Mouse (Mus musculus) 3T3-L1 (cell line): ENCODE results near the gene Tfeb.

ENCODE experiments used
- DNase-seq: peaks from one replicate; pipeline ENCODE4 v3.0.0-alpha.2; 2015; ENCODE audit warnings: low read depth, low spot score

Tfeb gene

GRCm38 (mm10) chr17:47787632-47788031 is 50.8 kb downstream of the Tfeb start:
- no peak for DNase-seq

DNA sequence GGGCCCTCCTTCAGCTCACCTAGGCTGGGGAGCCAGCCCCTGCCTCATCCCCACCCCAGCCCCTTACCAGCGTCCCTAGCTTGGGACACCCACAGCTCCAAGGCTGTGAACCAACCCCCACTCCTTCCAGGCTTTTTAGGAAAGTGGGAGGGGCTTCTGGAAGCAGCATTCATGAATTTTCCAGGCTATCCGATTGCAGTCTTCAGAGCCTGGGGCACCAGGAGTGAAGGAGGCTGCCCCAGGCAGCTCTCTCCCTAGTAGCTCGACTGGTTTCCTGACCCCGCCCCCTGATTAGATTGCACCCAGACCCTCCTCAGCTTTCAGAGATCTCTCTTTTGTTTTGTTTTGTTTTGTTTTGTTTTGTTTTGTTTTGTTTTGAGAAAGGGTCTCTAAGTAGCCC is 51.5 kb downstream of the Tfeb start:
- no peak for DNase-seq

DNA sequence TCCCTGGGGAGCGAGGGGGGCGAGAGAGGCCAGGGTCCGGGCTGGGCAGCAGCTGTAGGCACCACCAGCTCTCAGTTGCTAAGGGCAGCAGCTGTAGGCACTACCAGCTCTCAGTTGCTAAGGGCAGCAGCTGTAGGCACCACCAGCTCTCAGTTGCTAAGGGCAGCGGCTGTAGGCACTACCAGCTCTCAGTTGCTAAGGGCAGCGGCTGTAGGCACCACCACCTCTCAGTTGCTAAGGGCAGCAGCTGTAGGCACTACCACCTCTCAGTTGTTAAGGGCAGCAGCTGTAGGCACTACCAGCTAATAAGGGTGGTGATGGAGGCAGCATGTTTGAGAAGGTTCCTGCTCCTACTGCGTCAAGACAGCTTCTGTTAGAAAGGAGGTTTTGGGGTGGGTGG is 52.2 kb downstream of the Tfeb start:
- no peak for DNase-seq

DNA sequence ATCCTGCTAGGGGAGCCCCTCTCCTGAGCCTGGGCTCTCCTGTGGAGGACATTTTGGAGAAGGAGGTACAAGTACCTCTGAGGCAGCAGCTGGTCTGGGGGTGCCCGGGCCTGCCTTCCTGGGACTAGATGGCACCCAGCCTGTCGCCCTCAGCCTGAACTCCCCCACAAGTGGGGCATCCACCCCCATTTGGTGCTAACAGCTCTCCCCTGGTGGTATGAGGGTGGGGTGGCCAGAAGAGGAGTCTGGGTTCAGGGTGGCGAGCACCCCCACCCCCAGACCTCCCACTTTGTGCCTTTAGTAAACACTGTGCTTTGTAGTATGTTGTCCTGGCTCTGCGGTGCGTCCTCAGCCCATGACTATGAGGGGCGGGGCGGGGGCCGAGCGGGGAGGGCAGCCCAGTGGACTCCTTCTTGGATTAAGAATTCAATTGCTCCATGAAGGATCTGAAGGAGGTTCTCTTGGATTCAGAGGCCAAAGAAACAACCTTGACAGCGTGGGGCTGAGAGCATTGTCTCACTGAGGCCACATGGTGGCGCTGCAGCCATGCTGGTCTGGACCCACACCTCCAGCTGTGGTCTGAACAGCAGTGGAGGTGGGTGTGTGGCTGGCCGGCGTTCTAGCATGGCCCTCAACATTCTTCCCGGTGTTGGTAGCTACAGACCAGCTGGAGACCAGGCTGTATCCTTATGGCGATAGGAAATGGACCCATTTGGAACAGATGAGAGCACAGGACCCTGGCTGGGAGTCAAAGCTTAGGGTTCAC is 55.5 kb downstream of the Tfeb start:
- DNase-seq = peak; percentile 76

DNA sequence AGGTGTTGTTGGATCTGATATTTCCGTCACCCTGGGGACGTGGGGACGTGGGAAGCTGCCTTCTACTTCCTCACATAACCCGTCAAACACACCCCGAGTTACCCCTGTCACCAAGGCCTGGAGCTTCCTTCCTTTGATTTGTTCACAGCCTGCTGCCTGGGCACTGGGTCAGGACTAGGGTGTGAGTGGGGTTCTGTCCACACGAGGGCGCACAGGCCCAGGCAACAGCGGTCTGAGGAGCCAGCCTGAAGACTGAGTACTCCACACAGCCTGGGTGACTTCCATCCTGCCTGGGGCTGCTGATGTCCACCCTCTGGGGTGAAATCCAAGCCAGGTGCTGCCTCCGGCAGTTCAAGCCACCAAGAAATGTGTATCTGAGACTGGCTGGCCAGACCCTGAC is 56.5 kb downstream of the Tfeb start:
- DNase-seq = peak; percentile 86

GRCm38 (mm10) chr17:47795446-47795845 is 58.6 kb downstream of the Tfeb start:
- peak; percentile 66 for DNase-seq

DNA sequence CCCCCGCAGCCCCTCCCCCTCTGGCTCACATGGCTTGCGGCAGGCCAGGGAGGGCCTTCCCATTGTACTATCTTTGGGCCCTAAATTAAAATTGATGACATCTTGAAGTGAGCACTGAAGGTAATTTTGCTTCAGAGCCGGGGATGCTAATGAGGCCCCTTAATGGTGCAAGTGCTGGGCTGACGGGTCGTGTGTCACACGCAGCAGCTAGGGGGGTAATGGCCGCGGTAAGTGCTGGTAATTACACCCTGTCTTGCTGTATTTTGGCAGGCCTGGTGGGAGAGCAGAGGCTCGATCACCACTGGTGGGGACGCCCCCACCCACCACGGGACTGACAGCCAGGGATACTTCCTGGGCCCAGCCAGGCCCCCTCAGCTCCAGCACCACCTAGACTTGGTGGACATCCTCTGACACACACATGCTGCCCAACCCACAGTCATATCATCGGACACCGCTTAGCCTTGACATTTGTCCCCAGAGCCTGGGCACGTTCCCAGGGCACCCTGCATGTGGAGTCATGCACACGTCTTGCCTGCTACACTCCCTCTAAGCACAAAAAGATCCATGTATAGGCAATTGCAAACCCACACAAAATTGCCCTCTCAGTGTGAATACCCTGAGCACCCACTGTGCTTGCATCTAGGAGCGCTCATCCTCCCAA is 59.5 kb downstream of the Tfeb start:
- no peak for DNase-seq

DNA sequence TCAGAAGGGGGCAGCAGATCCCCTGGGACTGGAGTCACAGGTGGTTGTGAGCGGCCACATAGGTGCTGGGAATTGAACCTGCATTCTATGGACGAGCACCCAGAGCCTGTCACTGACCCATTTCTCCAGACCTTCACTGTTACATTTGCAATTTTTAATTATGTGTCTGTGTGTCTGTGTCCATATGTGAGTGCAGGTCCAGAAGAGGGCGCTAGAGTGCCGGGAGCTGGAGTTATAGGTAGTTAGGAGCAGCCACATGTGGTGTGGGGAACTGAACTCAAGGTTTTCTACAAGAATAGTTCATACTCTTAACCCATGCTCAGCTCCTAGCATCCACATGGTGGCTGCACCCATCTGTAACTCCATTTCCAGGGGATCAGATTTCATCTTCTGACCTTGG is 60.1 kb downstream of the Tfeb start:
- no peak for DNase-seq

DNA sequence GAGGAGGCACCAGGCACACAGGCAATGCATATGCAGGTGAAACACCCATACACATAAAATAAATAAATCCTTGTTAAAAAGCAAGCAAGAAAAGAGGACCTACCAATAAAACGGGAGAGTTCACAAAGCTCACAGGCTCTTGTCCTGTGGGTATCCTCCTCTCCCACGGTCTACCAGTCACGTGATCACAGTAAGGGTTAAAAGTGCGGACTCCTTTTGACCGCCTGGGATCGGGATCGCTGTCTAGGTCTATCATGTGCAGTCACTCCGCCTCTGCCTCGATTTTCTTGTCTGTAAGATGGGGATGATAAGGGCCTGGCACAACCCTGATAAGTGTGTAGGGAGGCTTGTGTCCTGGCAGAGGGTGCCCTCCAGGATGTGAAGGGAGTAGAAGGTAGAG is 60.6 kb downstream of the Tfeb start:
- DNase-seq = no peak

- no peak for DNase-seq
Observed at GRCm38 (mm10) chr17:47802806-47803205, 66.0 kb downstream of the Tfeb start.

DNA sequence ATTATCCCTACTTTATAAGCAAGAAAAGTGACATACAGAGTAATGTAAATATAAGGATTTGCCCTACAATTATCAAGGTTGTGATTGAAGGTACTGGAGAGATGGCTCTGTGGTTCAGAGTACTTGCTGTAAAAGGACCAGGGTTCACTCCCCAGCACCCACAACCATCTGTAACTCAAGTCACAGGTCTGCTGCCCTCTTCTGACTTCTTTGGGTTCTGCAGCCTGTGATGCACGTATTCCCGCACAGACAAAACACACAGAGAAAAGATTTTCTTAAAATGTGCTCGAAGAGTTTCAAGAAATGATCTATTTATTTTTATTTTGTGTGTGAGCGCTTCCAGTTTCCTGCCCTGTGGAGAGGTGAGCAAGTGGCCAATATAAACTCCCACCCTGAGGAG is 66.8 kb downstream of the Tfeb start:
- no peak for DNase-seq

DNA sequence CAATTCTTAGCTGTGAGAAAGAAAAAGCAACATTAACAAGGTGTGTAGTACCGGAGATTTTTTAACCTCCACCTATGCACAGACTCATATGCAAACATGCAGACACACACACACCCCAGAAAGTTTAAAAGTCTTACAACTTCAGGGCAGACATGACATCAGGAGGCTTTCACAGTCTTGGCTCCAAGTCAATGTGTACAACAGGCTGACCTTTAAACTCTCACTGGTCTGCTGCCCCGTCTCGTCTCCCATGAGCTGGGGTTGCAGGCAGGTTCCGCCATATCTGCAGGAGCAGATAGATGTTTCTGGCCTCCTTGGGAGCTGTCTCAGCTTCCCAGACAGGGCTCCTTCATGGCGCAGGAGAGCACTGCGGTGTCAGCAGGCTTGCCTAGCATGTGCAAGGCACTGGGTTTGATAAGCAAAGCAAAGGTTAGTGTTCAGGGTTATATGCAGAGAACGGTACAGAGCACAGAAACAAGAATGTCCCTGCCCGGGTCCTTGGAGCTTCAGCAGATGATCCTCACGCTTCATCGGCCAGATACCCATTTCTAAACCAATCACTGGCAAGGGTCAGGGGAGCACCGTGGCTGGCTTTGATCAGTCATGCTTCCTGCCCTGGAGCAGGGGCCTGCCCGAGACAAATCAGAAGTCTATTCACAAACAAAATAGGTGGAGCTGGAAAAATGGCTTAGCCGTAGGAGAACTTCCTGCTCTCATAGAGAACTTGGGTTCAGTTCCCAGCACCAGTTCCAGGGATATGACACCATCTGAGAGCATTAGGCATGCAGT is 68.4 kb downstream of the Tfeb start:
- no peak for DNase-seq

DNA sequence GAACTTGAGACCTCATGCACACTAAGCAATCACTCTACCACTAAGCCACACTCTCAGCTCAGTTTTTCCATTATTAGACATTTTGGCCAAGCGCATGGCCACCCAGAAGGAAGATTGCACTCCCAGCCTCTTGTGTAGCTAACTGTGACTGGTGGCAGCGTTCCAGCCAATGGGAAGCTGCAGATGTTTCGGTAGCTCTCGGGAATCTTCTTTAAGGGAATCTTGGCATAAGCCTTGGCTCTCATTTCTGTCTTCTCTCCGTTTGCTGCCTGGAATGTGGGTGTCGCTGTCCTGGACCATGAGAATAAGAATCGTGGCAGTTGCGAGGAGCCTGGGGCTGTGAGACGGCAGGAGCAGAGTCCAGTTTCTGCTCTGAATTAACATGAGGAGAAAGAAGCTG is 69.4 kb downstream of the Tfeb start:
- peak; percentile 24 for DNase-seq

DNA sequence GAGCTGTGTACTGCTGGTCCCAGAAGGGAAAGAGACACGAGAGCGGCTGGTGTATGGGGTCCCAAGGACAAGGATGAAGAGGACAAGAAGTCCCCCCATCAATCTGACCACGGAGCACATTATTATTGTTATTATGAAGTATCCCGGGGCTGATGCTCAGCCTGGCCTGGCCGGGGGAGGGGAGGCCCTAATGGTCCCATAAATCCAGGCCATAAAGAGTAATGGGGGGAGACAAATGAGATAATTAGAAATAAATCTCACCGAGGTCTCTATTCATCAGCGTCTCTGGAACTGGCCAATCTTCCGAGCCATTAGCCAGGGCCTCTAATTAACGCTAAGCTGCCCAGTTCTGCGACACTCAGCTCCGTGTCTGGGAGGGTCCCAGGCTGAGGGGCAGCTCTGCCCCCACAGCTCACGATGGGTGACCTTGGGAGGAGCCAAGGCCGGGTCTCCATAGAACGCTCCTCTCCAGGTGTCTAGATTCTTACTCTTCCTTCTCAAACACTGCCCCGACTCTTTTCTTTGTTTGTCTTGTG is 74.5 kb downstream of the Tfeb start:
- no peak for DNase-seq

DNA sequence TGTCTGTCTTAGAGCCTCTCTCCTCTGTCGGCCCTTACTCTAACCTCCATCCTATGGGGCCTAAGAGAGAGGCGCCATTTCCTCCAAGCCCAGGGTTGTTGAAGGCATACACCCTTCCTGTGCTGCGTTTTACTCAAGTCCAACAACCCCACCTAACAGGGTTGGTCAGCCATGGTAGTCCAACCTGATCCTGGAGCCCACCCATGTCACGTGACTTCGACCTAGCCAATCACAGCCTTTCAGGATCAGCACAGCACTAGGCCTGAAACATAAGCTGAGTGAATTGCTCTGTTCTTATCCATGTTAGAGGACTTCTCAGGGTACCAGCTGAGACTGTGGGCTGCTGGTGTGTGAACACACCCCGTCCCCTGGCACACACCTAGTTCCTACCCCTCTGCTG is 75.4 kb downstream of the Tfeb start:
- no peak for DNase-seq

DNA sequence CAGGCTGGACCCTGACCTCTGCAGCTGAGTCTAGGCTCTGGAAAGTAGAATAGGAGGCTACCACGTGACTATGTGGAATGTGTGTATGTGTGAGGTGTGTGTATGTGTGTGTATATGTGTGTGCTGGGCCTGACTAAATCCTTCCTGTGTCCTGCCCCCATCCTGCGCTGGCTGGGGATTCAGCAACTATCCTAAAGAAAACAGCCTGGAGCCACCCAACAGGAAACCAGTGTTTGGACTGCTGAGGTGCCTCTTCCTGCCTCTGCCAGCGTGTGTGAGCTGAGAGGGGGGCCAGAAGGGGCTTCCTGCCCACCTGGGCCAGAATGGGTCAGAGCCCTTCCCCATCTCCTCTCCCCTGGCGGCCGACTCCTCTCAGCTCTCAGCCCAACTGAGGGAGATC is 76.8 kb downstream of the Tfeb start:
- DNase-seq = no peak

DNA sequence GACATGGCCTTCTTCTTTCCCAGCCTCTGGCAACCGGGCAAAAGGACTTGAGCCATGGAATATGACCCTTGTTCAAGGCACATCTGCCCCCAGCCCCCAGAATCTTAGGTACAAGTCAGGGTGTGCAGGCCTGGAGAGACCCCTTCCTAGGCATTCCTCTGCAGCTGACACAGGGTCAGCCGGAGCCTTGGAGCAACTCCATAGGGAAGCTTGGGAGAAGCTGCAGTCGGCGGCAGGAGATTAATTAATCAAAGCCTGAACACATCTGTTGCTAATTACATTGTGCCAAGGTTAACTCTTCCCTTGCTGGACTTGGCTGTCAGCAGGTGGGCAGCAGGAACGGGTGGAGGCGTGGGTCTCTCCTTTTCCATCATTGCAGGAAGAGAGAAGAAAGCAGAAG is 77.7 kb downstream of the Tfeb start:
- no peak for DNase-seq

GRCm38 (mm10) chr17:47815446-47815845 is 78.6 kb downstream of the Tfeb start:
- DNase-seq = no peak

DNA sequence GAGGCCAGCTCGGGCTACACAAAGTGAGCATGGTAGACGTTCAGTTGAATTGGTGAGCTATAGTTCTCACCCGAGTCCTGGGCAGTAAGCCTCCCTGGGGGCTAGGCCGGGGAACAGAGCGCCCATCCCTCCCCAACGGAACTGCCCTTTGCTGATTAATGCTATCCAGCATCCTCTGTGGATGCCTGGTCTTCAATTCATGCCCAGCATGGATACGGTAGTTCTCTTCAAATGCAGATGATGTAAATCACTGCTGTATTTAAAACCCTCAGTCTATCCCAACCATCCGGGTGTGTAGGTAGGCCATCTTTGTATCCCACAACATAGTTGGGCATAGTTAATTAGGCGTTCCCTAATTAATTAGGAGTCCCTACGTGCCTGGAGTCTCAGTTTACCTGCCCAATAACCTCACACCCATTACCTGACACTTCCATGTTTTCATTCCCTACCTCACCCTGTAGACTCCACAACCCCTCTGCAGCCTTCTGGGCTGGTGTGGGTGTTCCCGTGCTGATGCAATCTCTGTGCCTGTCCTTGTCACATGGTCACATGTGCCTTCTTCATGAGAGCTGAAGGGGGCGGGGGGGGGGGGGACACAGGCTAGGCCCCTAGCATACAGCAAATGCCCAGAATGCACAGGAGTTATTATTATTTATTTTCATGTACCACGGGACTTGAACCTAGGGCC is 81.4 kb downstream of the Tfeb start:
- no peak for DNase-seq

DNA sequence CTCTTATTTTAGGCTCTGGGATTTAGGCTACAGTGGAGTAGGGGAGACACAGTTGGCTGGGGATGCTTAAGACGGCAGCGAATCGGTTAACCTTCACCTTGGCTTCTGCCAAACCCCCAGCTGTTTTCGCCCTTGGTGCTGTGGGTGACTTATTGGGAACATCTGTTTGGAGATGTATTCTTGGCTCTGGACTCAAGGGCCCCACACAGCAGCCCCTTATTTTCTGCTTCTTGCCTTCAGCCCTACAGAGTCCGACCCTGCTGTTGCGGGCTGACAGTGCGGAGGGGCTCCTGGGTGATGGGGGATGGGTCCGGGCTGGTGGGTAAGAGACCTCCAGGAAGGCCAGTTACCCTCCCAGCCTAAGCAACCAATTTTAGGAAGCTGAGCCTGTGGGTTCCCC is 84.5 kb downstream of the Tfeb start:
- DNase-seq = peak; percentile 5

DNA sequence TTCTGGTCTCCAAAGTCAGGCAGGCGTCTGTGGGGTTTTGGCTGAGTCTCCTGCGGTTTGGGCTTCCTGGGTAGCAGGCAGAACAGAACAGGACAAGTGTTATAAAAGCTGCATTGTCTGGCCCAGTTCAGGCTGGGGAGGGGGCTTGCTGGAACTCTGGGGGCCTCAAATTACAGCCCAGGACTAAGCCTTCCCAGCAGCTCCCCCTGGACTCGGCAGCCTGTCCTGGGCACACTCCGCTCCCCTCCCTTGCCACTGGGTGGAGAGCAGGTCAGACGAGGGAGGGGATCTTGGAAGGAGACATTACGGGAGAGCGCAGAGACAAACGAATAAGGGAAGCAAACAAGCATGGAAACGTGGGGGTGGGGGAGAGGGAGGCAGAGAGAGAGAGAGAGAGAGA is 94.3 kb downstream of the Tfeb start:
- no peak for DNase-seq

- DNase-seq = no peak
Observed at GRCm38 (mm10) chr17:47831772-47832171, 94.9 kb downstream of the Tfeb start.
